Mouse (Mus musculus): ENCODE data around the gene Gm17428. TPM values are rescaled to one million over a fixed set of nuclear protein-coding genes. Genes with fewer than 3 reads are reported as not detected.
A peak's percentile ranks its signal among the peaks of the same experiment; 100 is the strongest.
"Not testable (repeated sequence)": the region's sequence is repeated elsewhere in the genome, so short reads cannot be mapped to it uniquely, and the experiment has no call there.

Gene Gm17428
- total and polyA plus RNA-seq, 3 experiments = not detected

DNA sequence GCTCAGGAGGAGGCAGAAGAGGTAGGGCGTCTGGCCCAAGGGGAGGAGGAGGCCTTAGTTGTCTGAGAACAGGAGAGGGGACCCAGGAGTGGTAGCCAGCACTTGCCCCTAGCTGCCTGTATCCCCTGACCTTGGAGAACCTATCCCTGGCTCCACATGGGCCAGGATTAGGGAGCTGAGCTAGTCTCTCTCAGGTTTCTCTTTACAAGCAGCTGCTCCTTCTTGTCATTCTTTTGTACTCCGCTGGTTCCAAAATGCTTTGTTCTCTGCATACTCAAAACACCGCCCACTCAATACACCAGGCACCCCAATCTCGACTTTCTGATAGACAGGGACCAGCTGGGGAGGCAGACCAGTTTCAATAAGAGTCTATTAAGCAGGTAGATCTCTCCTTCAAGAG lies 20.6 kb downstream of the Gm17428 start:
- Histone ChIP-seq H3K27me3 (ENCODE audit: control insufficient read depth, insufficient read depth, low read length) (no peaks in the 10 kb centered on the region), H3K4me1 (ENCODE audit: control insufficient read depth, insufficient read depth, low read length) (no peaks in the 10 kb centered on the region; the same call in 1 of the 2 replicates), H3K4me3 (no peak overlapping the region), H3K9ac (ENCODE audit: low read depth, low read length) (no peak overlapping the region), H3K27ac (peak overlapping the region; percentile 75), H3K79me2 (replicated peaks; ENCODE audit: control insufficient read depth, insufficient read depth, low read length) (no peaks in the 10 kb centered on the region), H3K36me3 (ENCODE audit: control insufficient read depth, insufficient read depth, low read length) (no peaks in the 10 kb centered on the region)
- no peak for DNase-seq
- intact Hi-C loops (cut with DNase I) = no loop called here
- WGBS = 46% methylated on average over 4 of the region's 4 CpGs
- TF ChIP-seq POLR2A (IDR thresholded peaks at IDR 0.05; ENCODE audit: insufficient read depth, low read depth, low read length) (peak; percentile 40; the same call in 1 of the 2 replicates), EP300 (IDR thresholded peaks at IDR 0.05; ENCODE audit: insufficient read depth, low read depth, low read length) (no peak), CTCF (IDR thresholded peaks at IDR 0.05) (no peak)

DNA sequence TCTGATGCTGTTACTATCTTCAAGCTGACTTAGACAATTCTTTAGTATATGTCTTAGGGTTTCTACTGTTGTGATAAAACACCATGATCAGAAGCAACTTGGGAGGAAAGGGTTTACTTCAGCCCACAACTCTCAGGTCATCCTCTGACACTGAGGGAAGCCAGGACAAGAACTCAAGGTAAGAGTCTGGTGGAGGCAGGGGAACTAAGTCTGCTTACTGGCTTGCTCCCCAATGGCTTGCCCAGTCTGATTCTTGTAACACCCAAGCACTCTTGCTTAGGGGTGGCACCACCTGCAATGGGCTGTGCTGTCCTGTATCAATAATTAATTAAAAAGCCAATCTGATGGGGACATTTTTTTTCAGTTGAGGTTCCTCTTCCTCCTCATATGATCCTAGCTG lies 21.9 kb downstream of the Gm17428 start:
- no peaks in the 10 kb centered on the region for H3K79me2 ChIP-seq (replicated peaks; ENCODE audit: control insufficient read depth, insufficient read depth, low read length)
- peak; percentile 51; the same call in 1 of the 2 replicates for TF ChIP-seq POLR2A (IDR thresholded peaks at IDR 0.05; ENCODE audit: insufficient read depth, low read depth, low read length)
- no peak for TF ChIP-seq EP300 (IDR thresholded peaks at IDR 0.05; ENCODE audit: insufficient read depth, low read depth, low read length)
- DNase-seq = no peak
- H3K4me1 ChIP-seq (ENCODE audit: control insufficient read depth, insufficient read depth, low read length) = peaks cover 4% of the 10 kb centered on the region
- no peaks in the 10 kb centered on the region for H3K27me3 ChIP-seq (ENCODE audit: control insufficient read depth, insufficient read depth, low read length)
- H3K36me3 ChIP-seq (ENCODE audit: control insufficient read depth, insufficient read depth, low read length) = no peaks in the 10 kb centered on the region
- no peak overlapping the region for H3K4me3 ChIP-seq
- H3K27ac ChIP-seq = no peak overlapping the region; the same call in 1 of the 2 replicates
- no peak overlapping the region for H3K9ac ChIP-seq (ENCODE audit: low read depth, low read length)
- intact Hi-C loops (cut with DNase I) = no loop called here

DNA sequence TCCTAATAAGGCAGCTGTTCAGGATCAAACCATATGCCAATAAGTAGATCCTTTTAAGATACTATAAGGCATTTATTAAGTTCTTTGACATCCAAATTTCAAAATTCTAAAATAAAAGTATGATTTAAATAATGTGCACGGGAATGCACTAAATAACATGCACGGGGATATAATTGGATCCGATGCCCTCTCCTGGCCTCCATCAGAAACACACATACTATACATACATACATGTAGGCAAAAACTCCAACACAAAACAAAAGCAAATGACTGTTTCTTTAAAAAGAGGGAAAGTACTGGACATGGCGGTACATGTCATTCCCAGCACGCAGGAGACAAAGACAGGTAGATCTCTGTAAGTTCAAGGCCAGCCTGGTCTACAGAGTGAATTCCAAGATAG lies 23.1 kb downstream of the Gm17428 start:
- H3K27ac ChIP-seq; DNase-seq; H3K79me2 ChIP-seq (replicated peaks; ENCODE audit: control insufficient read depth, insufficient read depth, low read length); H3K4me3 ChIP-seq; intact Hi-C loops (cut with DNase I); H3K9ac ChIP-seq (ENCODE audit: low read depth, low read length); H3K27me3 ChIP-seq (ENCODE audit: control insufficient read depth, insufficient read depth, low read length); H3K36me3 ChIP-seq (ENCODE audit: control insufficient read depth, insufficient read depth, low read length): not testable (repeated sequence)
- H3K4me1 ChIP-seq (ENCODE audit: control insufficient read depth, insufficient read depth, low read length) = peaks cover 11% of the 10 kb centered on the region
- WGBS = 64% methylated on average over 5 of the region's 5 CpGs

DNA sequence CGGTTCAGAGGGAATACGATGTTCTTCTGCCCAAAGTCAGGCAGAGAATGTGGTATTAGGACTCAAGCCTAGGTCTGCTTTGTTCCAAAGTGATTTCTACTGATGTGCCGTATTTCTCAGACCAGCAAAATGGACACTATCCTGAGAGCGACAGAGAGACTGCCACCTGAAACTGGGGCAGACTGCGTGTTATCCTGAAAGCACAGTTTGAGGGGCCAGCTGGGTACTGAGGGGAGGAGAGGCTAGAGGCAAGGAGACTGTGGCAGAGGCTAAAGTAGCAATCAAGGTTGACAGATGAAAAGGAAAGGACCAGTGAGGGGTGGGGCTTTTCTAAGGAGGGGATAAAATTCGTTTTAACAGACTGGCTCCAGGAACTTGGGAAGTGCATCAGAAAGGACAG lies 24.1 kb downstream of the Gm17428 start:
- Histone ChIP-seq H3K36me3 (ENCODE audit: control insufficient read depth, insufficient read depth, low read length) (no peaks in the 10 kb centered on the region), H3K9ac (ENCODE audit: low read depth, low read length) (no peak overlapping the region), H3K27me3 (ENCODE audit: control insufficient read depth, insufficient read depth, low read length) (no peaks in the 10 kb centered on the region), H3K4me3 (no peak overlapping the region), H3K27ac (no peak overlapping the region; the same call in 1 of the 2 replicates), H3K79me2 (replicated peaks; ENCODE audit: control insufficient read depth, insufficient read depth, low read length) (no peaks in the 10 kb centered on the region), H3K4me1 (ENCODE audit: control insufficient read depth, insufficient read depth, low read length) (peaks cover 13% of the 10 kb centered on the region)
- WGBS = 67% methylated on average over 6 of the region's 6 CpGs
- peak; percentile 73; the same call in 1 of the 2 replicates for TF ChIP-seq POLR2A (IDR thresholded peaks at IDR 0.05; ENCODE audit: insufficient read depth, low read depth, low read length)
- peak; percentile 68; the same call in 1 of the 2 replicates for TF ChIP-seq EP300 (IDR thresholded peaks at IDR 0.05; ENCODE audit: insufficient read depth, low read depth, low read length)
- no peak for TF ChIP-seq CTCF (IDR thresholded peaks at IDR 0.05)
- intact Hi-C loops (cut with DNase I) = no loop called here
- no peak for DNase-seq

DNA sequence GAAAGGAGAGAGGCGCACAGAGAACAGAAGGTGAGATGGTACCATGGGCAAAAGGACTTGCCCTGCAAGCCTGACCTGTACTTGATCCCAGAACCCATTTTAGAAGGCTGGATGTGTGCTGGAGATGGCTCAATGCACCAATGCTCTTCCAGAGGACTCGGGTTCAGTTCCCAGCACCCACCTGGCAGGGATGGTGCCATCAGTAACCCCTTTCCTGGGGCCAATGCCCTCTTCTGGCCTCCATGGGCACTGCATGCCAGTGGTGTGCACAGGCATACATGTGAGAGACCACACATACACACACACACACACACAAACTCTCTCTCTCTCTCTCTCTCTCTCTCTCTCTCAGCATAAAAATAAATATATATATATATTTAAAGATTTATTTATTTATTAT lies 24.7 kb downstream of the Gm17428 start:
- no peaks in the 10 kb centered on the region for H3K27me3 ChIP-seq (ENCODE audit: control insufficient read depth, insufficient read depth, low read length)
- peak in 1 of 2 experiments; percentile 45 for DNase-seq
- WGBS = 88% methylated on average over 2 of the region's 2 CpGs
- no peak overlapping the region for H3K4me3 ChIP-seq
- H3K36me3 ChIP-seq (ENCODE audit: control insufficient read depth, insufficient read depth, low read length) = no peaks in the 10 kb centered on the region
- intact Hi-C loops (cut with DNase I) = no loop called here
- H3K27ac ChIP-seq = no peak overlapping the region; the same call in 1 of the 2 replicates
- H3K4me1 ChIP-seq (ENCODE audit: control insufficient read depth, insufficient read depth, low read length) = peaks cover 13% of the 10 kb centered on the region
- no peak overlapping the region for H3K9ac ChIP-seq (ENCODE audit: low read depth, low read length)
- TF ChIP-seq CTCF (IDR thresholded peaks at IDR 0.05) (peak; percentile 54), EP300 (IDR thresholded peaks at IDR 0.05; ENCODE audit: insufficient read depth, low read depth, low read length) (peak; percentile 96), POLR2A (IDR thresholded peaks at IDR 0.05; ENCODE audit: insufficient read depth, low read depth, low read length) (peak; percentile 77)
- no peaks in the 10 kb centered on the region for H3K79me2 ChIP-seq (replicated peaks; ENCODE audit: control insufficient read depth, insufficient read depth, low read length)

DNA sequence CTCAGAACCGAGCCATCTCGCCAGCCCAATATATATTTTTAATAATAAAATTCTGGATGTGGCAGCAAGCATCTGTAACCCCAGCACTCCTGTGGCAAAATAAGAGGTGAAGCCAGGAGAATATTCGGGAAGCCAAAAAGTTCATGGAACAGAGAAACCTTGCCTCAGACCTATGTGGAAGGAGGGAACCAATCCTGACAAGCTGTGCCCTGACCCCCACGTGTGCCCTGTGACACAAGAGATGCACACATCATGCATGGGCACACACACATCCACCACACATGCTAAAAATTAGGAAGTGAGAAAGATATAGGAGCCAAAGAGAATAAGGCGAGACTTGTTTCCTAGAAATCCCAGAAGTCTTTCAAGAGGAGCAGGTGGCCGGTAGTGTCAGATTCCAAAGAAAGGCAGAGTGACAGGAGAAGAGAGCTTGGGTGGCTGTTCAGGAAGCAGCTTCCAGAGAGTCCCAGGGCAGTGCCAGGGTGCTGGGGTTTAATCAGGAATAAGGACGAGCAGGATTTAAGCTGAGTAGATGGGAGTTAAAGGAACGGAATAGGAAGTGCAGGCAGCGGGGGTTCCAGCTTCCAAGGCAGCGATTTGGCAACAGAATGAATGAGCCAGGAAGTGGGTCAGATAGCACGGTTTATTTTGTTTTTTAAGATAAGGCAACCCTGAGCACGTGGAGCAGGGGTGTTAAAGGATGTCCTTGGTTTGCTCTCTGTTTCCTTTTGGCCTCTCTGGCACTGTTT lies 25.4 kb downstream of the Gm17428 start:
- intact Hi-C loops (cut with DNase I) = no loop called here
- H3K36me3 ChIP-seq (ENCODE audit: control insufficient read depth, insufficient read depth, low read length) = no peaks in the 10 kb centered on the region
- H3K79me2 ChIP-seq (replicated peaks; ENCODE audit: control insufficient read depth, insufficient read depth, low read length) = no peaks in the 10 kb centered on the region
- no peaks in the 10 kb centered on the region for H3K27me3 ChIP-seq (ENCODE audit: control insufficient read depth, insufficient read depth, low read length)
- no peak for DNase-seq
- peak overlapping the region; percentile 93 for H3K27ac ChIP-seq
- H3K4me3 ChIP-seq = no peak overlapping the region
- H3K9ac ChIP-seq (ENCODE audit: low read depth, low read length) = no peak overlapping the region
- H3K4me1 ChIP-seq (ENCODE audit: control insufficient read depth, insufficient read depth, low read length) = peaks cover 13% of the 10 kb centered on the region
- 20% methylated on average over 12 of the region's 12 CpGs for WGBS
- TF ChIP-seq EP300 (IDR thresholded peaks at IDR 0.05; ENCODE audit: insufficient read depth, low read depth, low read length) (peak; percentile 85), POLR2A (IDR thresholded peaks at IDR 0.05; ENCODE audit: insufficient read depth, low read depth, low read length) (peak; percentile 70), CTCF (IDR thresholded peaks at IDR 0.05) (no peak)
